Mouse (Mus musculus) ovary, postnatal 14 days (tissue): ENCODE results near the gene Zswim5.

Source experiments
- DNase-seq: peaks from one replicate; pipeline ENCODE4 v3.0.0; 2022; ENCODE audit warnings: low spot score

Gene Zswim5

DNA sequence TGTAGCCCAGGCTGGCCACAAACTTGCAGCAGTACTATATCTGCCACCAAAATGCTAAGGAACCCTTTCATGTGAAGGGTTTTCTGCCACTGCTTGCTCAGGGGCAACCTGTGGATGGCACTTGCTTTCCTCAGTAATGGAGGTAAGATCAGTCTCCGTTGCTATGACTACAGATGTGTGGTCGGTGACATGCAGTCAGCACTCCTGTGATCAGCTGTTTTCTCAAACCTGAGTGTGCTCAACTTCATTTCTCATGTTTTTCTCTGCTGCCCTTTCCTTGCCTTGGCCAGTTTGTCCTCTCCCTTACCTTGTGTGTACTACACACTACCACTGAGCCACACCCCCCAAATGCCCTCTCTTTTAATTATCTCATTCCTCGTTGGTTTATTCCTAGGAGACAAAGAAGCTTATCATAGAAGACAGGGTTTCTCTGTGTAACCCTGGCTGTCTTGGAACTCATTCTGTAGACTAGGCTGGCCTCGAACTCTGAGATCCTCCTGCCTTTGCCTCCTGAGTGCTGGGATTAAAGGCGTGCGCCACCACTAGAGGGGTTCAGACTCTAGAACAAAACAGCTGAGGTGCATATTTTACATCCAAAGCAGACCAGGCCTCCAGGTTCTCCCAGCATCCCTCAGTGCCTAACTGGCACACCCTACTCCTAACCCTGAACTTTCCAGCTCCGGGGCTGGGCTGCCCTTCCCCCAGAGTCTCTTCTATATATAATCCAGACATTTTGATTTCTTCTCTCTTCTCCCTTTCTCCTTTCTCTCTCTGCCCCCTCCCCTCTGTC, 128.6 kb downstream of the Zswim5 start:
- DNase-seq, result no peak

DNA sequence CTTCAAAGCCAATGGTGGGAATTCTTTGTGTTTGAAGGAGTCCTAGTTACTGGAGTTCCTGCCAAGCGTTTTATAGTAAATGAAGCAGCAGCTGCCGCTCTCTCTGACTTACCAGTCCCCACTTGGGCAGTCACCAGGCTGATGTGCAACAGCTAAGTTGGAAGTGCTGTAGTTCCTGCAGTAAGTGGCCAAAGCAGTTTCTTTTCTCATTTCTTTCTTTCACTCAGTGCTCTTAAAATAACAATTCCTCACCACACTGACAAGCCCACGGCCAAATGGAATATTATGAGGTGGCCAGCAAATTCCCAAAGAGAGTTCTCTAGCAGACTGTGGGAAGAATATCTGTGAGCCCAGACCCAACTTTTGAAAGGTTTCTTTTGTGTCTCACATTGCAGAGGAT, 129.9 kb downstream of the Zswim5 start:
- DNase-seq, result no peak

DNA sequence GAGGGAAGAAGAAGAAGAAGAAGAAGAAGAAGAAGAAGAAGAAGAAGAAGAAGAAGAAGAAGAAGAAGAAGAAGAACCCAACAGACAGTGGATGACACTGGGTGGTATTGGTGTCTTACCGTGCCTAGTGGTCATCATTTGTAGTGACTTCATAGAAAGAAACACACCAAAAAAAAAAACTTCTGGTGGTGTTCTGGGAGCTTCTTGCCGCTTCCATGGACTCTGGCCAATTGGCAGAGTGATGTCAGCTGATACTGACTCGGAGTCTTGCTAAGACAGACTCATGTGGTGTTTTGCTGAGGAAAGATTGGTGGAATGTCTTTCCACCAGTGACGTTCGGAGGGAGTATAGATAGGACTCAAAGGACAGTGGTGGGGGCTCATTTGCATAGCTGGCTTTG, 133.1 kb downstream of the Zswim5 start:
- DNase-seq, result no peak

DNA sequence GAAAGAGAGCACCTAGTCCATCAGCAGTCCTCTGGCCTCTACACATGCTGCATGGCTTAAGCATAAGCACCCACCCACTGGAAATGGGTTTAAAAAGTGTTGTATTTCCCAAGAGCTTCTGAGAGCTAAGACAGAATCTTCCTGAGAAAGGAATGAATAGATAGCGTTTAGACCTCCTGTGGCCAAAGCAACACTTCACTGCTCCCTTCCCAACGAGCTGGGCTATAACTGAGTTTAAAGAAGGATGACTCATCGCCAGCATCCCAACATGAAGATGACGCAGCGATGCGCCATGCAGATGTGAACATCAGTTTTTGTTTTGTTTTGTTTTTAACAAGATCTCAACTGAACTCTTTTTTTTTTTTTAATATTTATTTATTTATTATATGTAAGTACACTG, 136.4 kb downstream of the Zswim5 start:
- DNase-seq, result no peak

DNA sequence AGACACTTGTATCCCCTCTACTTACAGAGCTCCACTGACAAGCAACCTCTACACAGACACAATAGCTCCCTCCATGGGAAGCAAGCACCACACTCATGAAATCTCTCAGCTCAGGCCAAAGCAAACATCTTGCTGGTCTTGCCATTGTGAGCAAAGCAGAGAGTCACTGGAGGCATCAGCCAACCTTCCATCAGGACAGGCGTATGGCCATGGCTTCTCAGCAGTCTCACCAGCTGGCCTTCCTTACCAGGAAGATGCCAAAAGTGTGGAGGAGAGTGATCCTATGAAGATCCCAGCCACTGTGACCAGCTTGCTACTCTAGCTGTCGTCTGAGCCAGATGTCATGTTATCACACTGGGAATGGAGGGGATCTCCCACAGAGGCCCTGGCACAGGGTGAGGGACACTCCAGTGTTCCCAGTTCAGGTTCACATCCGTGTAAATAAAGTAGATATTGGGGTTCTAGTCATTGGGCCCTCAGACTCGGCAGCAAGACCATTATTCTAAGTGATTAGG, 137.8 kb downstream of the Zswim5 start:
- DNase-seq, result no peak

DNA sequence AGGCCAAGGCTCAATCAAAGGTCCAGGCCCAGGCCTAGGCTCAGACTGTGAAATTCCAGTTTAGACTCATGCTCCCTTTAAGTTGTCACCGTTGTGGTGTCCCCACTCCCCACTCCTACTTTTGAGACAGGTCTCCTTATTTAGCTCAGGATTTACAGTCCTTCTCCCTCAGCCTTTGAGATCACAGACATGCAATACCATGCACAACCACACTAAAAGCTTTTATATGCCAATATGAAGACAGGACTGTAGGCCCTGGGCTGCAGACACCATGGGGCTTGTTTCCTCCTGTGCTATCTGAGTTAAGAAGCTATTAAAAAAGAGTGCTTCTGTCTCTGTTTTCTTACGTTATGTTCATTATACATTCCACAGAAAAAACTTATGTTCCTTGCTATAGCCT, 140.6 kb downstream of the Zswim5 start:
- DNase-seq, result no peak

DNA sequence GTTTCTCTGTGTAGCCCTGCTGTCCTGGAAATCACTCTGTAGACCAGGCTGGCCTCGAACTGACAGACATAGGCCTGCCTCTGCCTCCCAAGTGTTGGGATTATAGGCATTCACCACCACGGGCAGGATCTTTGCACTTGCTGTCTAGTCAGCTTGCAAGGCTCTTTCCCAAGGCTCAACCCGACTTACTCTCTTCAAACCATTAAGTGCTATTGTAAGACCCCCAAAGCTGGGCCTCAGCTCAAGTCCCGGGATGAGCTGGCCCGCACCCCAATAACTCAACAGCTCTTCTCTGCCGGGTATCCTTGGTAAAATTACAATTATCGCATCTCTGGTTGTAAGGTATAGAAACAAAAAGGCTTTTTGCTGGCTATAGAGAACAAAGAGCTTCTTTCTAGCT, 141.2 kb downstream of the Zswim5 start:
- no peak for DNase-seq

DNA sequence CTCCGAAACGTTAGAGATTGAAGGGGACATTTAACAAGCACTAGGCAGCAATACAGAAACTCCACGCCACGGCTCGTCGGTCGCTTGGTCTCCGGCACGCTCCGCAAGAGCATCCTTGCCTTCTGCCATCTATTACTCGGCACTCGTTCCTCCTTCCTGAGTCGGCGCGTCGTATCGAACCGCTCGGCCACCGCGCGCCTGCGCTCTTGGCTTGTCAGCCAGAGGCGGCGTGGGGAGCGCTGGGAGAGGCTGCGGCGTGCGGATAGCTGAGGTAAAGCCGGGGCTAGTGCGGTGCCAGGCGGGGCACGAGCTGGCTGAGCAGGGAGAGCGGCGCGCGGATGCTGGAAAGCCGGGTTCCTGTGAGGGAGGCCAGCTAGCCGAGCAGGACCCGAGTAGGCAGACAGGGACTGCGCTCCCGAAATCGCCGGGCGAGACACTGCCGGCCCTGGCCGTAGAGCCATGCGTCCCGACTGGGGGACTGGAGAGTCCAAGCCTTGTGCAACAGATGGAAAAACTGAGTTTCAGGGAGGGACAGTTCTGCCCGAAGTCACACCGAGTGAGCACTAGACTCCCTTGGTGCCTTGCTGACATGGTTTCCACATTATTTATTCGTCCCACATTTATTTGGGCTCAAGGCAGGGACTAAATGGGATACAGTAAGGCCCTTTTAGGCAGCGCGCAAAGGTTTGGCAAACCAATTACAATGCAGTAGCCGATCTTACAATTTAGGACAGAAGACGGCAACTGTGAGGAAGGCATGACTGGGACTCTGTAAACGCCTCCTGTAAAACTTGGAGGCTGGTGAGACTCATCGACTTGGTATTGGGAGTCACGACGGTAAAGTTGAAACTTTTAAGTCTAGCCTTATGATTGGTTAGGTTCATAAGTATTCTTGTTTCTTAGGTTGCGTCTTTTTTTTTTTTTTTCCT, 142.3 kb downstream of the Zswim5 start, which contains the start of gene Eif2b3:
TSS of gene Eif2b3 (plus strand) at position 197 of the 929 bp plus-strand sequence.
- peak; percentile 69 for DNase-seq

DNA sequence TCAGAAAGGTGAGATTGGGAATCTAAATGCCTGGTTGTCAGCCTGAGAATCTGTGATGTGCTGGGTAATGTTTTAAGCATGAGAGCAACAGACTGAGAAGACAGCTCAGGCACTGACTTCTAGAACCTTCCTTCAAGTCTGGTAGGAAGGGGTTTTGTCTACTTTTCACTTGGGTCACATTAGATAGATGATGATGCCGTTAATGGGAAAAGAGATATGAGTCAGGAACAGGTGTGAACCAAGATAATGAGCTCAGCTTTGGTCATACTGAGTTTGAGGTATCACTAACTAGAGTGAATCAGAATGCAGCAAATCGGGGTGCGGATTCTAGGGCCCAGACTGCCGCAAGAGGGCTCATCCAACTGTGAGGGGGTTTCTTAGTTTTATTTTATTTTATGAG, 146.3 kb downstream of the Zswim5 start:
- no peak for DNase-seq

DNA sequence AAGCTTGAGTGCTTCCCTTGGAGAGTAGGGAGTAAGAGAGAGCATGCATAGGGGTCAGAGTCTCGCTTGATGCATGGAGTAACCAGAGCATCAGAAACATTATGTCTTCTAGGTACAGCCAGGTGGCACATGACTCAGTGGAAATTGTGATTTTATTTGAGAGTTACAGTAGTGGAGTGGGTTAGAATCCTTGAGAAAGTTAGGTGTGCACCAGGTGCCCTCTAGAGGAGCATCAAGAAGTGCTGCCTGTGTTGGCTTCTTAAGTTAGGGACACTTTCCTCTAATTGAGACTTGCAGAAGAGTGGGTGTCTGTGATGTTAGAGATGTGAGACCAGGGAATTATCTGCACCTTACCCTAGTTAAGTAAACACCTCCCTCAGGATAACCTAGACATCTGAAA, 153.9 kb downstream of the Zswim5 start:
- DNase-seq, result no peak
